Mouse (Mus musculus): Measurements from ENCODE around the gene Mrpl9. TPM values are rescaled to one million over a fixed set of nuclear protein-coding genes. Genes with fewer than 3 reads are reported as not detected.

Mrpl9 gene
- 3.8 and 4.7 TPM in 2 replicates for polyA plus RNA-seq (2012)

DNA sequence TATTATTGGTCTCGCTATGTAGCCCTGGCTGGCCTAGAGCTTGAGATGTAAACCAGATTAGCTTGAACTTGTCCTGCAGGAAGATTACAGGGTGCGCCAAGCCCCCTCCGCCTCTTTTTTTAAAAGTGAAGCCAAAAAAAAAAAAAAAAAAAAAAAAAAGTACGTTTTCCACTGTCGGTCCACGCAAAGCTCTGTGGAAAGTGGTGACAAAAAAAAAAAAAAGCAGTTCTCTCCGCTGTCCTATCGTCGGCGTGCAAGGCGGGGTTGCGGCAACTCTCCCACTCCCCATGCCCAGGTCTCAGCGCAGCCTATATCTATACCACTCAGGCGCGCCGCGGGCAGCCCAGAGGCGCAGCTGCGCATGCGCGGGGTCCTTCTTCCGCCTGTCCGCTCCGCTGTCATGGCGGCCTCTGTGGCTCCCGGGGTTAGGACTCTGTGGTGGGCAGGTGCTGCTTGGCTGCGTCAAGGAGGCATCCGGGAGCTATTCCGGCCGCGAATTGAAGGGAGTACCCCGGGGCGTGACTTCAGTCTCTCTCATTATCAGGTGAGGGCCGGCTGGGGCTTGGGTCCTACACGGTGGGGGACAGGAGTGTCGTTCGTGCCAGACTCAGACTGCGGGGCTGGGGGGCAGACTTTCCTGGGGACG, at the start of gene Mrpl9:
Gene Mrpl9 (plus strand): TSS at position 368 of the 646 bp plus-strand sequence.
- Histone ChIP-seq H3K4me1 (ENCODE audit: control insufficient read depth) (peaks cover 18% of the 10 kb centered on the region), H3K36me3 (ENCODE audit: control insufficient read depth) (peaks cover 38% of the 10 kb centered on the region), H3K27me3 (ENCODE audit: control insufficient read depth) (peaks cover 19% of the 10 kb centered on the region), H3K9me3 (ENCODE audit: control insufficient read depth, low read length) (no peaks in the 10 kb centered on the region), H3K4me3 (replicated peaks) (peak within 1 kb of the TSS; percentile 100)
- TF ChIP-seq TAL1 (IDR thresholded peaks at IDR 0.05; ENCODE audit: low read length) (no peak), GATA1 (IDR thresholded peaks at IDR 0.05; ENCODE audit: low read length) (no peak)

DNA sequence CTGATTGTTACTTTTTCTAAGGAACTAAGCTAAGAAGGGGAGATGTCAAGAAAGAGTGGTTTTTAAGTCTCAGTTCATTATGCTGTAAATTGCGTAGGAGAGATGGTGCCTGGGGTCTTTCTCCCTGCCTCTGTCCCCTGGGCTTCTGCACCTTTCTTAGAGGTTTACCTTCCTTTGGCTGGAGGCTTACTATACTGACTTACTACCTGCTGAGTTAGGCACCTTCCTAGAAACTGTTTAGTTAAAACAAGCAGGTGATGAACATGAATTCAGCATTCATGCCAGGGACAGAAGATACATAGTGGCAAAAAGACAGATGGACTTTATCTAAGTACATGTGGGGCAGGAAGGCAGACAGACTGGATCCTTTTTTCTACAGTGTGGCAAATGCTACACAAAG, 46.8 kb upstream of the Mrpl9 start:
- Histone ChIP-seq H3K36me3 (ENCODE audit: control insufficient read depth) (no peaks in the 10 kb centered on the region), H3K9me3 (ENCODE audit: control insufficient read depth, low read length) (no peaks in the 10 kb centered on the region), H3K27me3 (ENCODE audit: control insufficient read depth) (peaks cover 43% of the 10 kb centered on the region), H3K4me3 (replicated peaks) (no peak overlapping the region), H3K4me1 (ENCODE audit: control insufficient read depth) (no peaks in the 10 kb centered on the region)
- no peak for TF ChIP-seq TAL1 (IDR thresholded peaks at IDR 0.05; ENCODE audit: low read length)
- TF ChIP-seq GATA1 (IDR thresholded peaks at IDR 0.05; ENCODE audit: low read length), result no peak

DNA sequence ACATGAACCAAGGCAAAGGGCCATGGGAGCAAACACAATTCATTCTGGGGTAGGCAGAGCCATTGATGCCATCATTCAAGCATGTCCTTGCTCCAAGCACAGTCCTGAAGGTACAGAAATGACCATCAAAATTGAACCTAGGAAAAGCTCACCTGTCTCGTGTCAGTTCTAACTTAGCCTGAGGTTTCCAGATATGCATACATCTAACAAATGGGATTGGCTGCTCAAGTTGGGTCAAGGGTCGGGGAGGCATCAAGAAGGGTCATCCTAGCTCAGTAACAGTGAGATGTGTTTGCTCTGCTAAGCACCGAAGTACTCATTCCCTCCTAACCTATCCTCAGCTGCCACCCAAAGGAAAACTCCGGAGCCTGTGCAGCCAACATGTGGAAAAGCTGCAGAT, 46.3 kb upstream of the Mrpl9 start:
- peaks cover 46% of the 10 kb centered on the region for H3K27me3 ChIP-seq (ENCODE audit: control insufficient read depth)
- TF ChIP-seq GATA1 (IDR thresholded peaks at IDR 0.05; ENCODE audit: low read length), result no peak
- TF ChIP-seq TAL1 (IDR thresholded peaks at IDR 0.05; ENCODE audit: low read length), result no peak

DNA sequence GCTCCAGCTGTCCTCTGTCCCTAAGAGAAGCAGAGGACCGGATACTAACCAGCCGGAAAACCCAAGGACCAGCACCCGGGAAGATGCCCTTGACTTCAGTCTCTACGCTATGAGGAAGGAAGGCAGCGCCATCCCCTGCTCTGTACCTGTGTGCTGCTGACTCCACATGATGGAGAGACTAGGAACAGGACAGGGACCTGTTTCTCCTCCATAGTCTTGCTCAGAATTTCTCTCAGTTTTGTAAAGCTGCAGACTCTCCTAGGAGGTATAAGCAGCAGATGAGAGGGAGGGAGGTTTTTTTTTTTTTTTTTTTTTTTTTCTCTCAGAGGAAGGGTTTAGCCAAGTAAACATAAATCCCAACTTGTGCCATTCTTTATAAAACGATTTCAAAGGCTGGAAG, 44.9 kb upstream of the Mrpl9 start, which contains the start of gene Lingo4:
Gene Lingo4 (plus strand): TSS at position 301 of the 400 bp plus-strand sequence.
- H3K4me3 ChIP-seq (replicated peaks), result no peak within 1 kb of the TSS
- TF ChIP-seq TAL1 (IDR thresholded peaks at IDR 0.05; ENCODE audit: low read length), result no peak
- TF ChIP-seq GATA1 (IDR thresholded peaks at IDR 0.05; ENCODE audit: low read length), result no peak
- H3K9me3 ChIP-seq (ENCODE audit: control insufficient read depth, low read length), result no peaks in the 10 kb centered on the region
- no peaks in the 10 kb centered on the region for H3K36me3 ChIP-seq (ENCODE audit: control insufficient read depth)
- peaks cover 52% of the 10 kb centered on the region for H3K27me3 ChIP-seq (ENCODE audit: control insufficient read depth)
- H3K4me1 ChIP-seq (ENCODE audit: control insufficient read depth), result no peaks in the 10 kb centered on the region

More for the DNA sequence above, 46.3 kb upstream of the Mrpl9 start:
- Histone ChIP-seq H3K4me3 (replicated peaks) (no peak overlapping the region), H3K9me3 (ENCODE audit: control insufficient read depth, low read length) (no peaks in the 10 kb centered on the region), H3K36me3 (ENCODE audit: control insufficient read depth) (no peaks in the 10 kb centered on the region), H3K4me1 (ENCODE audit: control insufficient read depth) (no peaks in the 10 kb centered on the region)

DNA sequence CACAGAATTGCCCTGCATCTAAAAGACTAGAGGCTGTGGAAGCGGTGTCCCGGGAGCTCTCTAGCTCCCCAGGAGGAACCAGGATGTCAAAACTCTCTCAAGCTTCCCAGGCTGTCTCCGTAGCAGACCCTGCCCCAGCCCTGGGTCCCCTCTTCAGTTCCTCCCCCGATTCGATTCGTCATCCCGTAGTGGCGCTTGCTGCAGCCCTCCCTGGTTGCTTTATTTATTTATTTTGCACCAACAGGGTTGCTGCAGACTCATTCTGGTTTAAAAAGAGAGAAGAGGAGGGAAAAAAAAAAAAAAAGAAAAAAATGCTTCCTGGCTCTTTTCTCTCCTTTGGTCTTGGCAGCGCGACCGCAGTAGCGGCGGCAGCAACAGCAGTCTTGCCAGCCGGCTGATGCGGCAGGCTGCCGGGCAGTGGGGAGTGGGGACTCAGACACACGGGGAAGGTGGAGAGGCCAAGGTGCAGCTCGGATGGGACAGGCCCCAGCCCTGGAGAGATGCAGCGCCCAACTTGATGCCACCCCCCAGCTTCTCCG, 44.1 kb upstream of the Mrpl9 start:
- Histone ChIP-seq H3K27me3 (ENCODE audit: control insufficient read depth) (peaks cover 52% of the 10 kb centered on the region), H3K9me3 (ENCODE audit: control insufficient read depth, low read length) (no peaks in the 10 kb centered on the region), H3K36me3 (ENCODE audit: control insufficient read depth) (no peaks in the 10 kb centered on the region), H3K4me1 (ENCODE audit: control insufficient read depth) (no peaks in the 10 kb centered on the region), H3K4me3 (replicated peaks) (no peak overlapping the region)
- TF ChIP-seq GATA1 (IDR thresholded peaks at IDR 0.05; ENCODE audit: low read length) (no peak), TAL1 (IDR thresholded peaks at IDR 0.05; ENCODE audit: low read length) (no peak)

DNA sequence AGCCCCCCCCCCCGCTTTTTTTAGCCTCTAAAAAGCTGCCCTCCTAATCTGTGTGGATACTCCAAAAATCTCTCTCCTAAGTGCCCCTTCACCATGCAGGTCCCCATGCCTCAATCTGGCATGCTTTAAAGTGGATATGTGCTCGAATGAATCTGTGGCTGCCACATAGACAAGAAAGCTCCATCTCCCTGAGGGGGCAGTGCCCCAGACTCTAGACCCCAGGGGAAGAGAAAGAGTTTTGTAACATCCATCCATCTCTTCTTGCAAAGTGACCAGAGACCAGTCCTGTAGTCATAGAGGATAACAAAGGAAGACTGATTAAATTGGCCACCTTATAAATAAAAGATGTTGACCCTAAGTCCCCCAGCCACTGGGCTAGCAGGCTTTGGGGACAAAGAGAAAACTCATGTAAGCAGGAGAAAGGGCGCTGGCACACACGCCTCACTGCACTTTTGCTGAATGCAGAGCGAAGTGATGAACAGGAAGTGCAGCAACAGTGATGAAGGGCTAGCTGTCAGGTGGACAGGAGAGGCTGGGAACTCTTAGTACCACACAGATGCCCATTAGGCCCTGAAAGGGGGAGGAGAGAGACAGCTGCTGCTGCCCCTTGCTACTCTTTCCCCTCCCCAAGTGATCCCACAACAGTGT, 43.3 kb upstream of the Mrpl9 start:
- Histone ChIP-seq H3K4me1 (ENCODE audit: control insufficient read depth) (no peaks in the 10 kb centered on the region), H3K4me3 (replicated peaks) (no peak overlapping the region), H3K36me3 (ENCODE audit: control insufficient read depth) (no peaks in the 10 kb centered on the region), H3K9me3 (ENCODE audit: control insufficient read depth, low read length) (no peaks in the 10 kb centered on the region), H3K27me3 (ENCODE audit: control insufficient read depth) (peaks cover 54% of the 10 kb centered on the region)
- no peak for TF ChIP-seq TAL1 (IDR thresholded peaks at IDR 0.05; ENCODE audit: low read length)
- no peak for TF ChIP-seq GATA1 (IDR thresholded peaks at IDR 0.05; ENCODE audit: low read length)

DNA sequence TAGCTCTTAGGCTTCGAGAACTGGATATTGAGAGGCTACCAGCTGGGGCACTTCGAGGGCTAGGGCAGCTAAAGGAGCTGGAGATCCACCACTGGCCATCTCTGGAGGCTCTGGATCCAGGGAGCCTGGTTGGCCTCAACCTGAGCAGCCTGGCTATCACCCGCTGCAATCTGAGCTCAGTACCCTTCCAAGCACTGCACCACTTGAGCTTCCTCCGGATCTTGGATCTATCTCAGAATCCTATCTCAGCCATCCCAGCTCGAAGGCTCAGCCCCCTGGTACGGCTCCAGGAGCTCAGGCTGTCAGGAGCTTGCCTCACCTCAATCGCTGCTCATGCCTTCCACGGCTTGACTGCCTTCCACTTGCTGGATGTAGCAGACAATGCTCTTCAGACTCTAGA, 40.7 kb upstream of the Mrpl9 start:
- Histone ChIP-seq H3K36me3 (ENCODE audit: control insufficient read depth) (no peaks in the 10 kb centered on the region), H3K4me1 (ENCODE audit: control insufficient read depth) (no peaks in the 10 kb centered on the region), H3K27me3 (ENCODE audit: control insufficient read depth) (peaks cover 48% of the 10 kb centered on the region), H3K9me3 (ENCODE audit: control insufficient read depth, low read length) (no peaks in the 10 kb centered on the region), H3K4me3 (replicated peaks) (no peak overlapping the region)
- TF ChIP-seq TAL1 (IDR thresholded peaks at IDR 0.05; ENCODE audit: low read length), result no peak
- no peak for TF ChIP-seq GATA1 (IDR thresholded peaks at IDR 0.05; ENCODE audit: low read length)

DNA sequence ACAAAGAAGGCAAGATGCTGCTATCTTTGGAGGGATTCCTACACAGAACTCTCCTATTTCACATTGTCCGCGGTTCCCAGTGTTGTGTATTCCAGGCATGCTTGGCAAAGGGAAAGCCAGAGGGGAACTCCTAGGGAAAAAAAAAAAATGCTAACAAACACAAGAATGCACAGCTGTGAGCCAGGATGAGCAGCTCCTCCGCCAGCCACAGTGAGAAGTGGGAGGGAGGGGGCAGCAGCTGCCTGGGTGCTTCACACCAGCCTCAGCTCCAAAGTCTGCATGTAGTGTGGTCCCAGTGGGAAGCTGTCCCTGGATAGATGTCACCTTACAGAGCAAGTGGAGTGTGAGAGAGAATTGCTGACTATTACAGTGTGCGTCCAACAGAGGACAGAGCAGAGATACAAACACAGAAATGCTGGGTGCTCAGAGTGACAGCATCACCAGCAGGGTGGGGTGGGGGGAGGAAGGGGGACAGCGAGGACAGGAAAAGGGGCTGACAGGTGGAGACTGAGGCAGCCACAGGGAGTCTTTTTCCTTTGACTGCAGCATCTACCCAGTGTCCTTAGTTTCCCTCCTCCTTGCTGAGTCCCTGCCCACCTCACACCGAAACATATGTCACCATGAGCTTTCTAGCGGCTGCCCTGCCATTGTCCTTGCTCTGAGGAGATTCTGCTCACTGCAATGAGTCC, 38.6 kb upstream of the Mrpl9 start:
- no peaks in the 10 kb centered on the region for H3K4me1 ChIP-seq (ENCODE audit: control insufficient read depth)
- H3K27me3 ChIP-seq (ENCODE audit: control insufficient read depth), result peaks cover 29% of the 10 kb centered on the region
- TF ChIP-seq GATA1 (IDR thresholded peaks at IDR 0.05; ENCODE audit: low read length) (no peak), TAL1 (IDR thresholded peaks at IDR 0.05; ENCODE audit: low read length) (no peak)
- H3K36me3 ChIP-seq (ENCODE audit: control insufficient read depth), result no peaks in the 10 kb centered on the region
- no peak overlapping the region for H3K4me3 ChIP-seq (replicated peaks)
- no peaks in the 10 kb centered on the region for H3K9me3 ChIP-seq (ENCODE audit: control insufficient read depth, low read length)

DNA sequence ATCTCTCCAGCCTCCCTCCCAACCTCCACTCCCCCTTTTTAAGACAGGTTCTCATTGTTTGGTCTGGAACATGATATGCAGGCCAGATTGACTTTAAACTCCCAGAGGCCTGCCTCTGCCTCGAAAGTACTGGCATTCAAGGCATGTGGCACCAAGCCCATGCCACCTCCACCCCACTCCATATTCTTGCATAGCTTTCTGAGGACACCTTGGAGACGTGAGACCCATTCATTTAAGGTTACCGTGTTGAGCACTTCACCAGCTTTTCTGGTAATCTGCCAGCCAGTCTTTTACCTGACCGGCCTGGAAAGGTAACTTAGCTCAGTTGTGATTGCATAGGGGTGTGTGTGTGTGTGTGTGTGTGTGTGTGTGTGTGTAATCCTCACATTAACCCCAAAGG, 37.6 kb upstream of the Mrpl9 start:
- H3K36me3 ChIP-seq (ENCODE audit: control insufficient read depth), result no peaks in the 10 kb centered on the region
- no peak overlapping the region for H3K4me3 ChIP-seq (replicated peaks)
- TF ChIP-seq GATA1 (IDR thresholded peaks at IDR 0.05; ENCODE audit: low read length) (no peak), TAL1 (IDR thresholded peaks at IDR 0.05; ENCODE audit: low read length) (no peak)
- peaks cover 19% of the 10 kb centered on the region for H3K27me3 ChIP-seq (ENCODE audit: control insufficient read depth)
- H3K4me1 ChIP-seq (ENCODE audit: control insufficient read depth), result no peaks in the 10 kb centered on the region
- H3K9me3 ChIP-seq (ENCODE audit: control insufficient read depth, low read length), result no peaks in the 10 kb centered on the region

Measured in erythroblast, embryonic 14.5 days (primary cell).